Mouse (Mus musculus) spleen, adult 2 months (tissue): ENCODE results near the gene Efcab9. TPM values are rescaled to one million over a fixed set of nuclear protein-coding genes. Genes with fewer than 3 reads are reported as not detected.

ENCODE experiments used
- DNase-seq, 2 experiments: peaks; one replicate each; pipeline versions ENCODE4 v3.0.0 to v3.0.0-alpha.2; 2012 to 2021; ENCODE audit warnings: low spot score in 2 of 2, low read depth in 1 of 2
- H3K27ac ChIP-seq: fragments of 200-500 bp; 2 replicates; pipeline ENCODE4 v1.5.1; 2012; ENCODE audit warnings: low read length, inconsistent platforms; ENCODE audit not compliant: insufficient read depth
- H3K27me3 ChIP-seq: fragments of 200-500 bp; 2 replicates; pipeline ENCODE4 v1.6.1; 2012; ENCODE audit warnings: mild to moderate bottlenecking, moderate library complexity, low read length, inconsistent platforms; ENCODE audit not compliant: control insufficient read depth, insufficient read depth
- H3K36me3 ChIP-seq: fragments of 200-500 bp; 2 replicates; pipeline ENCODE4 v1.6.1; 2012; ENCODE audit warnings: mild to moderate bottlenecking, low read length, inconsistent platforms; ENCODE audit not compliant: control insufficient read depth, insufficient read depth
- H3K4me1 ChIP-seq: fragments of 200-500 bp; 2 replicates; pipeline ENCODE4 v1.6.1; 2011; ENCODE audit warnings: inconsistent platforms; ENCODE audit not compliant: control insufficient read depth, insufficient read depth, insufficient read length
- H3K4me3 ChIP-seq: fragments of 200-500 bp; 2 replicates; pipeline ENCODE4 v1.5.1; 2011; ENCODE audit warnings: mild to moderate bottlenecking, inconsistent platforms; ENCODE audit not compliant: insufficient read depth, insufficient read length; ENCODE audit errors: extremely low read depth
- CTCF ChIP-seq: fragments of 200-500 bp; IDR thresholded peaks from 2 replicates; pipeline ENCODE4 v1.5.1; 2011; ENCODE audit warnings: mild to moderate bottlenecking, inconsistent platforms; ENCODE audit not compliant: insufficient read depth, insufficient read length, insufficient replicate concordance; ENCODE audit errors: extremely low read depth
- POLR2A ChIP-seq: fragments of 200-500 bp; IDR thresholded peaks from 2 replicates; pipeline ENCODE4 v1.6.1; 2011; ENCODE audit warnings: low read depth, low read length, inconsistent platforms
- WGBS: fragments of 180-500 bp; shearing (Covaris S2); methylation state at CpG from one replicate; pipeline ENCODE4 v1.1.7; 2018; 5-methylcytosine and 5-hydroxymethylcytosine counted together
- polyA plus RNA-seq: library from polyadenylated mRNA; depleted of rRNA; stranded (reverse); fragments of >200 nt; gene quantifications from 2 replicates; pipeline ENCODE4 v1.2.3, GENCODE M21; 2012

The Efcab9 gene
- polyA plus RNA-seq, 1 experiment: 0.16 TPM

GRCm38 (mm10) chr11:32545605-32546004 is 13.7 kb upstream of the Efcab9 start:
- peaks cover 42% of the 10 kb centered on the region; the same call in 1 of the 2 replicates for H3K4me1 ChIP-seq
- no peak for DNase-seq
- no peaks in the 10 kb centered on the region for H3K27me3 ChIP-seq
- WGBS: 74% methylated on average over 12 of the region's 12 CpGs
- peaks cover 11% of the 10 kb centered on the region for H3K36me3 ChIP-seq
- TF ChIP-seq CTCF: no peak
- TF ChIP-seq POLR2A: no peak
- 0 out of 2 replicates have a peak overlapping the region, but pooled peaks have one; percentile 8 for H3K27ac ChIP-seq
- no peak overlapping the region for H3K4me3 ChIP-seq

GRCm38 (mm10) chr11:32544497-32544896 is 12.6 kb upstream of the Efcab9 start:
- DNase-seq: no peak
- TF ChIP-seq CTCF (no peak), POLR2A (no peak)
- Histone ChIP-seq H3K4me3 (no peak overlapping the region), H3K36me3 (peaks cover 17% of the 10 kb centered on the region), H3K4me1 (peaks cover 47% of the 10 kb centered on the region; the same call in 1 of the 2 replicates), H3K27ac (peak overlapping the region; percentile 84), H3K27me3 (no peaks in the 10 kb centered on the region)
- whole genome bisulfite sequencing: 92% methylated on average over 5 of the region's 5 CpGs

- DNase-seq: no peak
- Histone ChIP-seq H3K27ac (peak overlapping the region; percentile 84), H3K4me3 (no peak overlapping the region), H3K27me3 (no peaks in the 10 kb centered on the region), H3K4me1 (peaks cover 50% of the 10 kb centered on the region; the same call in 1 of the 2 replicates), H3K36me3 (peaks cover 17% of the 10 kb centered on the region)
- TF ChIP-seq CTCF: no peak
- no peak for TF ChIP-seq POLR2A
- 60% methylated on average over 6 of the region's 6 CpGs for WGBS
These were observed 12.2 kb upstream of the Efcab9 start for GRCm38 (mm10) chr11:32544041-32544440.

- Histone ChIP-seq H3K4me3 (peak overlapping the region; percentile 35; the same call in 1 of the 2 replicates), H3K27ac (peak overlapping the region; percentile 98), H3K4me1 (peaks cover 60% of the 10 kb centered on the region; the same call in 1 of the 2 replicates), H3K27me3 (no peaks in the 10 kb centered on the region), H3K36me3 (peaks cover 17% of the 10 kb centered on the region)
- TF ChIP-seq POLR2A (peak; percentile 50; the same call in 1 of the 2 replicates), CTCF (no peak)
- DNase-seq: peak; percentile 65 to 87
- WGBS: 6% methylated on average over 3 of the region's 3 CpGs
These were observed 11.0 kb upstream of the Efcab9 start for GRCm38 (mm10) chr11:32542687-32543411.

GRCm38 (mm10) chr11:32542181-32542580 is 10.3 kb upstream of the Efcab9 start:
- Histone ChIP-seq H3K4me1 (peaks cover 55% of the 10 kb centered on the region; the same call in 1 of the 2 replicates), H3K36me3 (peaks cover 17% of the 10 kb centered on the region), H3K4me3 (peak overlapping the region; percentile 35; the same call in 1 of the 2 replicates), H3K27ac (peak overlapping the region; percentile 98), H3K27me3 (no peaks in the 10 kb centered on the region)
- TF ChIP-seq POLR2A: no peak
- no peak for DNase-seq
- WGBS: 30% methylated on average over 4 of the region's 4 CpGs

- no peak for TF ChIP-seq POLR2A
- TF ChIP-seq CTCF: no peak
- 64% methylated on average over 6 of the region's 6 CpGs for WGBS
- Histone ChIP-seq H3K36me3 (peaks cover 15% of the 10 kb centered on the region), H3K4me1 (peaks cover 61% of the 10 kb centered on the region; the same call in 1 of the 2 replicates), H3K27me3 (no peaks in the 10 kb centered on the region), H3K4me3 (no peak overlapping the region), H3K27ac (peak overlapping the region; percentile 98)
- no peak for DNase-seq
These were observed 8.6 kb upstream of the Efcab9 start for GRCm38 (mm10) chr11:32540463-32540862.

GRCm38 (mm10) chr11:32539717-32540116 is 7.8 kb upstream of the Efcab9 start:
- Histone ChIP-seq H3K27ac (peak overlapping the region; percentile 41; the same call in 1 of the 2 replicates), H3K4me1 (peaks cover 61% of the 10 kb centered on the region; the same call in 1 of the 2 replicates), H3K4me3 (no peak overlapping the region), H3K27me3 (no peaks in the 10 kb centered on the region), H3K36me3 (peaks cover 15% of the 10 kb centered on the region)
- 81% methylated on average over 7 of the region's 7 CpGs for WGBS
- DNase-seq: no peak
- TF ChIP-seq POLR2A: no peak
- TF ChIP-seq CTCF: no peak
